Mouse (Mus musculus) CH12.LX (cell line): ENCODE data around the gene Agbl3. TPM values are rescaled to one million over a fixed set of nuclear protein-coding genes. Genes with fewer than 3 reads are reported as not detected.
A peak's percentile ranks its signal among the peaks of the same experiment; 100 is the strongest.

ENCODE experiments used
- DNase-seq: peaks from one replicate; pipeline ENCODE4 v3.0.0-alpha.2; 2013; ENCODE audit errors: extremely low read depth
- H3K27ac ChIP-seq: 2 replicates; pipeline ENCODE4 v1.5.1; 2012; ENCODE audit warnings: low read depth, mild to moderate bottlenecking, control low read depth, moderate library complexity; ENCODE audit not compliant: insufficient read depth
- H3K27me3 ChIP-seq: replicated peaks from 2 replicates; pipeline ENCODE3; 2012; ENCODE audit warnings: inconsistent platforms
- H3K36me3 ChIP-seq, 2 experiments: replicated peaks in 1 of 2; 2 replicates each; pipeline versions ENCODE3 to v1.6.1; 2012; ENCODE audit warnings: inconsistent platforms in 1 of 2, low read length in 1 of 2, mild to moderate bottlenecking in 1 of 2, mixed read lengths in 1 of 2, moderate library complexity in 1 of 2; ENCODE audit not compliant: control insufficient read depth in 1 of 2, insufficient read depth in 1 of 2
- H3K4me1 ChIP-seq, 2 experiments: 2 replicates each; pipeline ENCODE4 v1.6.1; 2012; ENCODE audit warnings: inconsistent platforms in 1 of 2, moderate library complexity in 1 of 2; ENCODE audit not compliant: insufficient read depth in 2 of 2, control insufficient read depth in 1 of 2
- H3K4me2 ChIP-seq: 2 replicates; pipeline ENCODE4 v1.6.1; 2012; ENCODE audit warnings: low read depth, mild to moderate bottlenecking, control low read depth; ENCODE audit not compliant: poor library complexity, insufficient read depth, severe bottlenecking
- H3K4me3 ChIP-seq, 3 experiments: fragments of 150-350 bp in 1 of 3; sonication (generic) in 1 of 3; replicated peaks in 1 of 3; 2 replicates each; pipeline versions ENCODE3 to v1.5.1; 2011 to 2012; ENCODE audit warnings: low read depth in 2 of 3, low read length in 2 of 3, mild to moderate bottlenecking in 2 of 3, moderate library complexity in 2 of 3, control low read depth in 1 of 3, improper control_type of control experiment in 1 of 3, inconsistent platforms in 1 of 3, mixed read lengths in 1 of 3; ENCODE audit not compliant: poor library complexity in 1 of 3
- H3K79me2 ChIP-seq: replicated peaks from 2 replicates; pipeline ENCODE4 v1.6.1; 2012; ENCODE audit warnings: mild to moderate bottlenecking, moderate library complexity; ENCODE audit not compliant: control insufficient read depth, poor library complexity, insufficient read depth, severe bottlenecking; ENCODE audit errors: extremely low read depth
- H3K9ac ChIP-seq: 2 replicates; pipeline ENCODE4 v1.6.1; 2012; ENCODE audit warnings: low read depth, mild to moderate bottlenecking, control low read depth, moderate library complexity; ENCODE audit not compliant: insufficient read depth
- H3K9me3 ChIP-seq: replicated peaks from 2 replicates; pipeline ENCODE3; 2012; ENCODE audit warnings: low read length, inconsistent platforms, mixed read lengths
- CHD1 ChIP-seq: IDR thresholded peaks from 2 replicates; pipeline ENCODE4 v1.6.1; 2012; ENCODE audit warnings: low read depth, low read length, improper control_type of control experiment, inconsistent platforms
- CHD2 ChIP-seq: IDR thresholded peaks from 2 replicates; pipeline ENCODE4 v1.6.1; 2011; ENCODE audit warnings: low read length, improper control_type of control experiment
- CTCF ChIP-seq, 2 experiments: IDR thresholded peaks in 1 of 2; conservative IDR thresholded peaks in 1 of 2; 2 replicates each; pipeline ENCODE4 v1.5.1; 2011 to 2012; ENCODE audit warnings: low read depth in 2 of 2, low read length in 2 of 2, improper control_type of control experiment in 1 of 2, inconsistent platforms in 1 of 2, mild to moderate bottlenecking in 1 of 2, moderate library complexity in 1 of 2
- ETS1 ChIP-seq: conservative IDR thresholded peaks from 2 replicates; pipeline ENCODE4 v1.6.1; 2012; ENCODE audit warnings: low read depth, mild to moderate bottlenecking, inconsistent platforms, low read length, improper control_type of control experiment, moderate library complexity
- IRF4 ChIP-seq: IDR thresholded peaks from 2 replicates; pipeline ENCODE4 v1.6.1; 2014; ENCODE audit warnings: low read depth, mild to moderate bottlenecking, inconsistent platforms, low read length, improper control_type of control experiment
- MEF2A ChIP-seq: IDR thresholded peaks from 2 replicates; pipeline ENCODE4 v1.6.1; 2014; ENCODE audit warnings: low read depth, mild to moderate bottlenecking, inconsistent platforms, low read length, improper control_type of control experiment, borderline replicate concordance
- MYC ChIP-seq: IDR thresholded peaks from 2 replicates; pipeline ENCODE4 v1.6.1; 2011; ENCODE audit warnings: low read depth, mild to moderate bottlenecking, improper control_type of control experiment, low read length
- NELFE ChIP-seq: IDR thresholded peaks from 2 replicates; pipeline ENCODE4 v1.6.1; 2011; ENCODE audit warnings: low read depth, low read length, improper control_type of control experiment
- RCOR1 ChIP-seq: conservative IDR thresholded peaks from 2 replicates; pipeline ENCODE4 v1.6.1; 2012; ENCODE audit warnings: low read depth, mild to moderate bottlenecking, inconsistent platforms, low read length, improper control_type of control experiment
- SIN3A ChIP-seq: IDR thresholded peaks from 2 replicates; pipeline ENCODE4 v1.6.1; 2012; ENCODE audit warnings: low read length, improper control_type of control experiment, inconsistent platforms
- TBP ChIP-seq: conservative IDR thresholded peaks from 2 replicates; pipeline ENCODE4 v1.6.1; 2011; ENCODE audit warnings: low read depth, low read length, improper control_type of control experiment
- USF1 ChIP-seq: IDR thresholded peaks from 2 replicates; pipeline ENCODE4 v1.6.1; 2014; ENCODE audit warnings: low read depth, mild to moderate bottlenecking, inconsistent platforms, low read length, improper control_type of control experiment
- USF2 ChIP-seq: conservative IDR thresholded peaks from 2 replicates; pipeline ENCODE4 v1.6.1; 2011; ENCODE audit warnings: low read depth, low read length, improper control_type of control experiment
- ZC3H11A ChIP-seq: IDR thresholded peaks from 2 replicates; pipeline ENCODE4 v1.6.1; 2012; ENCODE audit warnings: low read depth, mild to moderate bottlenecking, inconsistent platforms, low read length, improper control_type of control experiment
- dilution Hi-C: fragments of 300-500 bp; cut with MboI; formaldehyde crosslinking; loops from 2 replicates; pipeline ENCODE4 v1.14.3; 2020; ENCODE audit warnings: low sequenced_read_pairs; ENCODE audit not compliant: extremely low pct_unique_long_range_greater_than_20kb, extremely low pct_ligation_motif_present
- in situ Hi-C: fragments of 300-500 bp; cut with MboI; formaldehyde crosslinking; loops from 3 replicates; pipeline ENCODE4 v1.14.3; 2019; ENCODE audit warnings: low sequenced_read_pairs, low pct_ligation_motif_present, low pct_unique_long_range_greater_than_20kb, mixed read lengths
- polyA plus RNA-seq: library from polyadenylated mRNA; unstranded; fragments of >175 nt; gene quantifications from 2 replicates; pipeline ENCODE4 v1.2.1, GENCODE M21; 2012; ENCODE audit warnings: low read depth; ENCODE audit not compliant: insufficient read length
- total RNA-seq, 2 experiments: library from RNA; depleted of rRNA; stranded (reverse); fragments of 300-350 nt in 1 of 2; fragments of >200 nt in 1 of 2; gene quantifications; 2 replicates each; pipeline ENCODE4 v1.2.3; 2012 to 2014

The Agbl3 gene
- total and polyA plus RNA-seq, 3 experiments, result 1.9 to 4.8 (median 3.4) TPM

- Histone ChIP-seq H3K27ac (no peak overlapping the region), H3K79me2 (no peaks in the 10 kb centered on the region), H3K36me3 (no peaks in the 10 kb centered on the region), H3K4me3 (no peak overlapping the region), H3K27me3 (no peaks in the 10 kb centered on the region), H3K4me2 (no peak overlapping the region), H3K9ac (no peak overlapping the region), H3K9me3 (no peaks in the 10 kb centered on the region), H3K4me1 (peaks cover 2 to 15% of the 10 kb centered on the region in 2 experiments; a peak in 3 of 4 replicates)
- peak; percentile 64 for TF ChIP-seq USF1
- no peak for TF ChIP-seq MEF2A
- TF ChIP-seq USF2, result peak; percentile 34
- TF ChIP-seq CTCF (conservative IDR thresholded peaks at IDR 0.05 in 1 of 2, IDR thresholded peaks at IDR 0.05 in 1 of 2; ENCODE audit: low read depth in 2 of 2, low read length in 2 of 2), result peak; percentile 30 to 42
- in situ Hi-C loops (no loop called here), dilution Hi-C loops (no loop called here)
- DNase-seq, result peak; percentile 13
These were observed 2.1 kb upstream of the Agbl3 start for GRCm38 (mm10) chr6:34777981-34778668.

DNA sequence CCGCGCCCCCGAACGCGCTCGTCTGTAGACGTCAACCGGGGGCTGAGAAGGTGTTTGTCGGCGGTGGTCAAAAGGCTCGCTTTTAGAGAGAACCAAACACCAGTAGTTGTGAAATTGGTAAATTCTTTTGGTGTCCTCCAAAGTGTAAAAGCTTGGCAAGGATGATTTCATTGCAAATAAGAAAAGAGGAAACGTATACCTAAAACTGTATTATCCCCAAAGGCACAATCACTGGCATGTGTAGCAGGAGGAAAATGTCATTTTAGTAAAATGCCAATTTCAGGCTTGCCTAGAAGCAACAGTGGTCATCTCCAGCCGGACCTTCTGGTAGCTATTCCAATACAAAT lies 684 bp downstream of the Agbl3 start:
- Histone ChIP-seq H3K27ac (peak overlapping the region; percentile 78), H3K4me1 (peaks cover 2 to 13% of the 10 kb centered on the region in 2 experiments; a peak in 3 of 4 replicates), H3K9ac (peak overlapping the region; percentile 74), H3K36me3 (peaks cover 2% of the 10 kb centered on the region in 2 experiments), H3K9me3 (no peaks in the 10 kb centered on the region), H3K4me2 (peak overlapping the region; percentile 73; the same call in 1 of the 2 replicates), H3K27me3 (no peaks in the 10 kb centered on the region), H3K4me3 (peak overlapping the region; percentile 45 to 75 (median 62)), H3K79me2 (no peaks in the 10 kb centered on the region)
- no peak for DNase-seq
- in situ Hi-C loops, result no loop called here
- dilution Hi-C loops, result no loop called here
- TF ChIP-seq TBP (0 out of 2 replicates have a peak, but pooled peaks have one; percentile 4), MYC (peak; percentile 61; the same call in 1 of the 2 replicates), CHD1 (peak; percentile 75; the same call in 1 of the 2 replicates), RCOR1 (0 out of 2 replicates have a peak, but pooled peaks have one; percentile 11), IRF4 (no peak), SIN3A (peak; percentile 71), NELFE (no peak), ETS1 (0 out of 2 replicates have a peak, but pooled peaks have one; percentile 8), CHD2 (peak; percentile 29; the same call in 1 of the 2 replicates), ZC3H11A (no peak)
